Comparison of ENCODE assay signal across 12 mouse cellular contexts in genomic region chr15:37020581-37021245, GRCm38 (mm10). TPM values are rescaled to one million over a fixed set of nuclear protein-coding genes. Genes with fewer than 3 reads are reported as not detected.
DNase-seq lines count a peak whose midpoint lies in the region; ATAC-seq and TF ChIP-seq lines count a peak whose summit lies in the region.
"Had no signal": no experiment of that assay in that cellular context is flagged by ENCODE, and none has a peak within 500 bp of the region (broad histone marks: within the 10 kb centered on the region; RNA-seq: fewer than 3 reads in every experiment).

No protein-coding gene starts in this region.

- no peak for ATAC-seq in kidney, postnatal 0 days (replicated peaks; ENCODE audit: low FRiP score, low read depth)
- ATAC-seq in kidney, embryonic 16.5 days (ENCODE audit: low FRiP score, low TSS enrichment) = no peak
- ATAC-seq in common myeloid progenitor, adult 5-6 weeks (replicated peaks; ENCODE audit: low read depth, poor library complexity, severe bottlenecking) = 0 out of 2 replicates have a peak, but pooled peaks have one; percentile 54
- ATAC-seq: forebrain, embryonic 16.5 days had no signal

- TF ChIP-seq CTCF in kidney, postnatal 0 days (IDR thresholded peaks at IDR 0.05; ENCODE audit: low read depth) = peak; percentile 73
- TF ChIP-seq CTCF in ES-Bruce4 (IDR thresholded peaks at IDR 0.05; ENCODE audit: low read depth, low read length) = peak; percentile 5

- no peaks in the 10 kb centered on the region for H3K4me1 ChIP-seq in kidney, postnatal 0 days (replicated peaks; ENCODE audit: insufficient read depth, low read length)
- no peaks in the 10 kb centered on the region for H3K4me1 ChIP-seq in kidney, embryonic 16.5 days (ENCODE audit: insufficient read depth, low read length)
- peaks cover 6% of the 10 kb centered on the region for H3K4me1 ChIP-seq in ES-Bruce4 (ENCODE audit: control insufficient read depth, insufficient read depth, low read length)
- H3K4me1 ChIP-seq: embryonic facial prominence, embryonic 13.5 days; heart, embryonic 15.5 days; liver, embryonic 13.5 days had no signal

- TF ChIP-seq POLR2A in ES-Bruce4 (IDR thresholded peaks at IDR 0.05; ENCODE audit: insufficient read depth, low read length) = no peak

- no peak overlapping the region for H3K27ac ChIP-seq in kidney, postnatal 0 days
- no peak overlapping the region for H3K27ac ChIP-seq in kidney, embryonic 16.5 days (ENCODE audit: low read length)
- no peak overlapping the region for H3K27ac ChIP-seq in ES-Bruce4 (ENCODE audit: insufficient read depth, low read length)
- H3K27ac ChIP-seq: embryonic facial prominence, embryonic 13.5 days; heart, embryonic 15.5 days; liver, embryonic 13.5 days had no signal

- no peak for TF ChIP-seq EP300 in ES-Bruce4 (IDR thresholded peaks at IDR 0.05; ENCODE audit: insufficient read depth, low read depth, low read length)

- H3K9ac ChIP-seq in kidney, postnatal 0 days (ENCODE audit: low read depth, low read length) = no peak overlapping the region
- H3K9ac ChIP-seq in kidney, embryonic 16.5 days (replicated peaks; ENCODE audit: low read length) = no peak overlapping the region
- no peak overlapping the region for H3K9ac ChIP-seq in ES-Bruce4 (ENCODE audit: low read depth, poor library complexity, severe bottlenecking)
- H3K9ac ChIP-seq: embryonic facial prominence, embryonic 13.5 days; heart, embryonic 15.5 days; liver, embryonic 13.5 days had no signal

- H3K27me3 ChIP-seq in kidney, postnatal 0 days (ENCODE audit: insufficient read depth, low read length) = no peaks in the 10 kb centered on the region
- H3K27me3 ChIP-seq in kidney, embryonic 16.5 days (ENCODE audit: insufficient read depth, low read length) = no peaks in the 10 kb centered on the region
- no peaks in the 10 kb centered on the region for H3K27me3 ChIP-seq in ES-Bruce4 (ENCODE audit: control insufficient read depth, insufficient read depth, low read length, poor library complexity, severe bottlenecking)
- H3K27me3 ChIP-seq: embryonic facial prominence, embryonic 13.5 days; heart, embryonic 15.5 days; liver, embryonic 13.5 days had no signal

- no peak overlapping the region for H3K4me3 ChIP-seq in kidney, postnatal 0 days (replicated peaks; ENCODE audit: low read depth, low read length)
- no peak overlapping the region for H3K4me3 ChIP-seq in kidney, embryonic 16.5 days (ENCODE audit: low read length)
- no peak overlapping the region for H3K4me3 ChIP-seq in ES-Bruce4 (ENCODE audit: low read depth, low read length)
- H3K4me3 ChIP-seq: embryonic facial prominence, embryonic 13.5 days; heart, embryonic 15.5 days; liver, embryonic 13.5 days had no signal

- H3K4me2 ChIP-seq in kidney, postnatal 0 days (ENCODE audit: low read length) = no peak overlapping the region
- no peak overlapping the region for H3K4me2 ChIP-seq in kidney, embryonic 16.5 days (replicated peaks; ENCODE audit: low read depth, low read length)
- H3K4me2 ChIP-seq: embryonic facial prominence, embryonic 13.5 days; heart, embryonic 15.5 days; liver, embryonic 13.5 days had no signal

- H3K36me3 ChIP-seq in kidney, postnatal 0 days (ENCODE audit: insufficient read depth, low read length) = no peaks in the 10 kb centered on the region
- H3K36me3 ChIP-seq in kidney, embryonic 16.5 days (ENCODE audit: insufficient read depth, low read length) = no peaks in the 10 kb centered on the region
- H3K36me3 ChIP-seq in ES-Bruce4 (ENCODE audit: control insufficient read depth, insufficient read depth, low read length, poor library complexity, severe bottlenecking) = no peaks in the 10 kb centered on the region
- H3K36me3 ChIP-seq: embryonic facial prominence, embryonic 13.5 days; heart, embryonic 15.5 days; liver, embryonic 13.5 days had no signal

- DNase-seq in kidney, postnatal 0 days (ENCODE audit: low spot score) = peak; percentile 45
- DNase-seq in B cell, adult 2 months = peak; percentile 23 to 30
- DNase-seq in embryo, embryonic 10.5 days (ENCODE audit: low spot score) = no peak
- no peak for DNase-seq in frontal cortex, postnatal 14 days (ENCODE audit: low spot score in 2 of 2)
- DNase-seq: liver, embryonic 13.5 days; right cerebral cortex, postnatal 4 days had no signal

- no peaks in the 10 kb centered on the region for H3K9me3 ChIP-seq in kidney, postnatal 0 days (replicated peaks; ENCODE audit: low read length)
- H3K9me3 ChIP-seq in kidney, embryonic 16.5 days (ENCODE audit: low read length) = no peaks in the 10 kb centered on the region
- no peaks in the 10 kb centered on the region; the same call in 1 of the 2 replicates for H3K9me3 ChIP-seq in ES-Bruce4 (replicated peaks; ENCODE audit: control insufficient read depth, insufficient read depth, low read length, poor library complexity, severe bottlenecking)
- H3K9me3 ChIP-seq: embryonic facial prominence, embryonic 13.5 days; heart, embryonic 15.5 days; liver, embryonic 13.5 days had no signal

RNA-seq across cellular contexts. Expression of gene Zfp706, which starts 13.1 kb away (rescaled TPM):
- polyA plus RNA-seq in kidney, postnatal 0 days (2015; fragmentation: Nextera tagmentation; extraction: Ambion mirVana) = 509 and 548 TPM in 2 replicates
- polyA plus RNA-seq in kidney, embryonic 16.5 days (2015; fragmentation: Nextera tagmentation; extraction: Ambion mirVana) = 403 and 418 TPM in 2 replicates
- 212 and 245 TPM in 2 replicates for polyA plus RNA-seq in ES-Bruce4 (2011; ENCODE audit: insufficient read depth, insufficient read length, low read depth, missing spikeins)
- 104 and 149 TPM in 2 replicates for total RNA-seq in common myeloid progenitor, adult 5-6 weeks (2017)

Comparison
In these comparisons a context has a peak if more than half of its experiments do, and no peak if none do; other contexts are left out.
1. DNase-seq: peak in kidney, postnatal 0 days (single experiment) and B cell, adult 2 months (2 of 2); none in embryo, embryonic 10.5 days (single experiment) and frontal cortex, postnatal 14 days (0 of 2).